In genomic region chr2:32608778-32609435, GRCm38 (mm10) we compare ENCODE assay signal across 8 mouse cellular contexts. TPM values are rescaled to one million over a fixed set of nuclear protein-coding genes. Genes with fewer than 3 reads are reported as not detected.
A peak's percentile ranks its signal among the peaks of the same experiment; 100 is the strongest.
DNase-seq lines count a peak whose midpoint lies in the region; ATAC-seq and TF ChIP-seq lines count a peak whose summit lies in the region.

No protein-coding gene starts in this region.

- no peak for ATAC-seq in embryonic facial prominence, embryonic 12.5 days (ENCODE audit: insufficient number of reproducible peaks, insufficient read depth, low FRiP score, low TSS enrichment)
- no peak for ATAC-seq in intestine, postnatal 0 days
- ATAC-seq in neural tube, embryonic 14.5 days (ENCODE audit: low read depth): no peak

- peaks cover 31% of the 10 kb centered on the region for H3K4me1 ChIP-seq in embryonic facial prominence, embryonic 12.5 days
- H3K4me1 ChIP-seq in intestine, postnatal 0 days (replicated peaks; ENCODE audit: control insufficient read depth, insufficient read depth, low read length): peaks cover 6% of the 10 kb centered on the region; the same call in 1 of the 2 replicates
- peaks cover 10% of the 10 kb centered on the region for H3K4me1 ChIP-seq in neural tube, embryonic 14.5 days (ENCODE audit: control insufficient read depth, insufficient read depth, low read length)

- H3K36me3 ChIP-seq in embryonic facial prominence, embryonic 12.5 days: 0 out of 2 replicates have a peak, but pooled peaks cover 14% of the 10 kb centered on the region
- no peaks in the 10 kb centered on the region for H3K36me3 ChIP-seq in intestine, postnatal 0 days (ENCODE audit: control insufficient read depth, insufficient read depth)
- H3K36me3 ChIP-seq in neural tube, embryonic 14.5 days (ENCODE audit: control insufficient read depth, insufficient read depth, low read length): no peaks in the 10 kb centered on the region

- H3K4me3 ChIP-seq in layer of hippocampus, adult 2 months: peak overlapping the region; percentile 68
- peak overlapping the region; percentile 77 for H3K4me3 ChIP-seq in embryonic facial prominence, embryonic 12.5 days
- H3K4me3 ChIP-seq in intestine, postnatal 0 days (ENCODE audit: low read depth, low read length): peak overlapping the region; percentile 65; the same call in 1 of the 2 replicates
- H3K4me3 ChIP-seq in neural tube, embryonic 14.5 days (ENCODE audit: low read depth, low read length): no peak overlapping the region; the same call in 1 of the 2 replicates

- H3K4me2 ChIP-seq in embryonic facial prominence, embryonic 12.5 days (replicated peaks): peak overlapping the region; percentile 80
- peak overlapping the region; percentile 90 for H3K4me2 ChIP-seq in intestine, postnatal 0 days (replicated peaks; ENCODE audit: low read depth)
- peak overlapping the region; percentile 85 for H3K4me2 ChIP-seq in neural tube, embryonic 14.5 days (ENCODE audit: low read depth, low read length)

- H3K27me3 ChIP-seq in embryonic facial prominence, embryonic 12.5 days: no peaks in the 10 kb centered on the region
- H3K27me3 ChIP-seq in intestine, postnatal 0 days (replicated peaks; ENCODE audit: control insufficient read depth, insufficient read depth, low read length): peaks cover 7% of the 10 kb centered on the region; the same call in 1 of the 2 replicates
- no peaks in the 10 kb centered on the region for H3K27me3 ChIP-seq in neural tube, embryonic 14.5 days (ENCODE audit: control insufficient read depth, insufficient read depth, low read length)

- no peaks in the 10 kb centered on the region for H3K9me3 ChIP-seq in embryonic facial prominence, embryonic 12.5 days
- no peaks in the 10 kb centered on the region for H3K9me3 ChIP-seq in intestine, postnatal 0 days (ENCODE audit: control insufficient read depth)
- H3K9me3 ChIP-seq in neural tube, embryonic 14.5 days (ENCODE audit: control insufficient read depth, low read length): no peaks in the 10 kb centered on the region

- no peak overlapping the region for H3K9ac ChIP-seq in embryonic facial prominence, embryonic 12.5 days
- H3K9ac ChIP-seq in intestine, postnatal 0 days (ENCODE audit: low read depth, low read length): no peak overlapping the region
- H3K9ac ChIP-seq in neural tube, embryonic 14.5 days (replicated peaks; ENCODE audit: low read depth, low read length): 0 out of 2 replicates have a peak overlapping the region, but pooled peaks have one; percentile 8

- H3K27ac ChIP-seq in layer of hippocampus, adult 2 months: peak overlapping the region; percentile 96
- peak overlapping the region; percentile 46; the same call in 1 of the 2 replicates for H3K27ac ChIP-seq in embryonic facial prominence, embryonic 12.5 days
- peak overlapping the region; percentile 23; the same call in 1 of the 2 replicates for H3K27ac ChIP-seq in intestine, postnatal 0 days (ENCODE audit: low read depth, low read length)
- no peak overlapping the region for H3K27ac ChIP-seq in neural tube, embryonic 14.5 days (ENCODE audit: low read depth, low read length)

- 42% methylated on average over 18 of the region's 18 CpGs for WGBS in embryonic facial prominence, embryonic 12.5 days
- WGBS in intestine, postnatal 0 days: 62% methylated on average over 18 of the region's 18 CpGs
- WGBS in neural tube, embryonic 14.5 days: 36% methylated on average over 18 of the region's 18 CpGs

- DNase-seq in layer of hippocampus, adult 2 months (ENCODE audit: low spot score in 2 of 2): no peak
- DNase-seq in layer of hippocampus, adult 11-12 months (ENCODE audit: low spot score): no peak
- DNase-seq in yolk sac, embryonic 10.5 days (ENCODE audit: low spot score): no peak
- DNase-seq in urinary bladder, adult 2 months (ENCODE audit: low spot score): no peak
- DNase-seq in gastrocnemius, postnatal 25 days: no peak

- TF ChIP-seq CTCF in layer of hippocampus, adult 2 months (conservative IDR thresholded peaks at IDR 0.05): no peak
- no peak for TF ChIP-seq CTCF in intestine, postnatal 0 days (IDR thresholded peaks at IDR 0.05; ENCODE audit: low read depth)

RNA-seq across cellular contexts. Expression of gene St6galnac6, which starts 9.4 kb away (rescaled TPM):
- 100 to 1,000 TPM; 117 to 124 TPM for total RNA-seq in layer of hippocampus, adult 2 months (2021)
- 26.4 and 28.1 TPM in 2 replicates for polyA plus RNA-seq in embryonic facial prominence, embryonic 12.5 days (2016; fragmentation: Nextera tagmentation; extraction: Ambion mirVana)
- polyA plus RNA-seq in intestine, postnatal 0 days (2015; fragmentation: Nextera tagmentation; extraction: Ambion mirVana): 8.3 and 9.1 TPM in 2 replicates
- polyA plus RNA-seq in neural tube, embryonic 14.5 days (2014; fragmentation: Nextera tagmentation; extraction: Ambion mirVana): 5.2 and 5.4 TPM in 2 replicates
- polyA plus RNA-seq in urinary bladder, adult 2 months (2012; rRNA removed): 20.8 and 33.1 TPM in 2 replicates
- 10 to 100 TPM; 37.3 to 42.6 TPM for total RNA-seq in gastrocnemius, postnatal 25 days (2021)

RNA-seq across cellular contexts. Expression of gene Ak1, which starts 12.7 kb away (rescaled TPM):
- total RNA-seq in layer of hippocampus, adult 2 months (2021): 100 to 1,000 TPM; 120 to 123 TPM
- polyA plus RNA-seq in embryonic facial prominence, embryonic 12.5 days (2016; fragmentation: Nextera tagmentation; extraction: Ambion mirVana): 19.4 and 24.1 TPM in 2 replicates
- polyA plus RNA-seq in intestine, postnatal 0 days (2015; fragmentation: Nextera tagmentation; extraction: Ambion mirVana): 10.5 and 12.1 TPM in 2 replicates
- 78.6 and 85.0 TPM in 2 replicates for polyA plus RNA-seq in neural tube, embryonic 14.5 days (2014; fragmentation: Nextera tagmentation; extraction: Ambion mirVana)
- polyA plus RNA-seq in urinary bladder, adult 2 months (2012; rRNA removed): 43.8 and 59.1 TPM in 2 replicates
- total RNA-seq in gastrocnemius, postnatal 25 days (2021): 1,000 to 10,000 TPM; 1,680 to 2,125 TPM

RNA-seq across cellular contexts. Expression of gene St6galnac4, which starts 22.0 kb away (rescaled TPM):
- total RNA-seq in layer of hippocampus, adult 2 months (2021): 10 to 100 TPM; 36.4 to 40.0 TPM
- 32.7 and 36.5 TPM in 2 replicates for polyA plus RNA-seq in embryonic facial prominence, embryonic 12.5 days (2016; fragmentation: Nextera tagmentation; extraction: Ambion mirVana)
- 5.7 and 6.6 TPM in 2 replicates for polyA plus RNA-seq in intestine, postnatal 0 days (2015; fragmentation: Nextera tagmentation; extraction: Ambion mirVana)
- polyA plus RNA-seq in neural tube, embryonic 14.5 days (2014; fragmentation: Nextera tagmentation; extraction: Ambion mirVana): 30.4 and 35.1 TPM in 2 replicates
- polyA plus RNA-seq in urinary bladder, adult 2 months (2012; rRNA removed): 13.3 and 16.1 TPM in 2 replicates
- 10 to 100 TPM; 24.6 to 29.2 TPM for total RNA-seq in gastrocnemius, postnatal 25 days (2021)

RNA-seq across cellular contexts. Expression of gene 9430097D07Rik, which starts 33.4 kb away (rescaled TPM):
- under 1 TPM in 1 of 2 experiments, not detected in 1; 0.71 TPM for total RNA-seq in layer of hippocampus, adult 2 months (2021)
- 0.29 TPM in 1 of 2 replicates, not detected in the other for polyA plus RNA-seq in embryonic facial prominence, embryonic 12.5 days (2016; fragmentation: Nextera tagmentation; extraction: Ambion mirVana)
- 0.14 TPM in 1 of 2 replicates, not detected in the other for polyA plus RNA-seq in intestine, postnatal 0 days (2015; fragmentation: Nextera tagmentation; extraction: Ambion mirVana)
- polyA plus RNA-seq in neural tube, embryonic 14.5 days (2014; fragmentation: Nextera tagmentation; extraction: Ambion mirVana): 0.98 and 1.2 TPM in 2 replicates
- polyA plus RNA-seq in urinary bladder, adult 2 months (2012; rRNA removed): 0.07 TPM in 1 of 2 replicates, not detected in the other
- not detected for total RNA-seq in gastrocnemius, postnatal 25 days (2021)

RNA-seq across cellular contexts. Expression of gene Pip5kl1, which starts 34.3 kb away (rescaled TPM):
- 1 to 10 TPM; 4.4 to 5.0 TPM for total RNA-seq in layer of hippocampus, adult 2 months (2021)
- 2.9 and 3.4 TPM in 2 replicates for polyA plus RNA-seq in embryonic facial prominence, embryonic 12.5 days (2016; fragmentation: Nextera tagmentation; extraction: Ambion mirVana)
- not detected in 2 replicates for polyA plus RNA-seq in intestine, postnatal 0 days (2015; fragmentation: Nextera tagmentation; extraction: Ambion mirVana)
- polyA plus RNA-seq in neural tube, embryonic 14.5 days (2014; fragmentation: Nextera tagmentation; extraction: Ambion mirVana): 12.4 and 17.1 TPM in 2 replicates
- 0.08 TPM in 1 of 2 replicates, not detected in the other for polyA plus RNA-seq in urinary bladder, adult 2 months (2012; rRNA removed)
- not detected for total RNA-seq in gastrocnemius, postnatal 25 days (2021)
